Mouse (Mus musculus) heart, embryonic 13.5 days (tissue): ENCODE data around the gene Ets1. TPM values are rescaled to one million over a fixed set of nuclear protein-coding genes. Genes with fewer than 3 reads are reported as not detected.

Experiments used
- ATAC-seq: fragments of 200-750 bp; cut with Nextera tagmentation; 2 replicates; pipeline ENCODE4 v1.8.0; 2017; ENCODE audit warnings: moderate TSS enrichment; ENCODE audit not compliant: insufficient number of reproducible peaks, low FRiP score, low TSS enrichment; ENCODE audit errors: extremely low read depth
- H3K27ac ChIP-seq: fragments of 300-500 bp; sonication (generic); replicated peaks from 2 replicates; pipeline ENCODE4 v1.5.1; 2015; ENCODE audit warnings: moderate library complexity, mild to moderate bottlenecking, inconsistent platforms
- H3K27me3 ChIP-seq: fragments of 300-500 bp; sonication (generic); replicated peaks from 2 replicates; pipeline ENCODE4 v1.6.1; 2015; ENCODE audit warnings: mild to moderate bottlenecking, inconsistent platforms
- H3K36me3 ChIP-seq: fragments of 300-500 bp; sonication (generic); 2 replicates; pipeline ENCODE4 v1.6.1; 2015; ENCODE audit warnings: mild to moderate bottlenecking, inconsistent platforms
- H3K4me1 ChIP-seq: fragments of 300-500 bp; sonication (generic); 2 replicates; pipeline ENCODE4 v1.6.1; 2015; ENCODE audit warnings: inconsistent platforms
- H3K4me2 ChIP-seq: fragments of 300-500 bp; sonication (generic); 2 replicates; pipeline ENCODE4 v1.6.1; 2015; ENCODE audit warnings: inconsistent platforms, mild to moderate bottlenecking, moderate library complexity
- H3K4me3 ChIP-seq: fragments of 300-500 bp; sonication (generic); 2 replicates; pipeline ENCODE4 v1.5.1; 2015; ENCODE audit warnings: moderate library complexity, mild to moderate bottlenecking, inconsistent platforms
- H3K9ac ChIP-seq: fragments of 300-500 bp; sonication (generic); 2 replicates; pipeline ENCODE4 v1.6.1; 2015; ENCODE audit warnings: inconsistent platforms, mild to moderate bottlenecking, moderate library complexity
- H3K9me3 ChIP-seq: fragments of 300-500 bp; sonication (generic); 2 replicates; pipeline ENCODE4 v1.6.1; 2016; ENCODE audit warnings: inconsistent platforms
- WGBS: fragments of 180-500 bp; shearing (Covaris S2); methylation state at CpG from one replicate; pipeline ENCODE4 v1.1.7; 2015; ENCODE audit warnings: mixed read lengths; 5-methylcytosine and 5-hydroxymethylcytosine counted together
- polyA plus RNA-seq: library from polyadenylated mRNA; unstranded; fragments of >200 nt; fragmentation: Nextera tagmentation; extraction: Ambion mirVana; gene quantifications from 2 replicates; pipeline ENCODE4 v1.2.1, GENCODE M21; 2015

Ets1 gene
- polyA plus RNA-seq, 1 experiment from 2014 or later = 46.9 TPM

DNA sequence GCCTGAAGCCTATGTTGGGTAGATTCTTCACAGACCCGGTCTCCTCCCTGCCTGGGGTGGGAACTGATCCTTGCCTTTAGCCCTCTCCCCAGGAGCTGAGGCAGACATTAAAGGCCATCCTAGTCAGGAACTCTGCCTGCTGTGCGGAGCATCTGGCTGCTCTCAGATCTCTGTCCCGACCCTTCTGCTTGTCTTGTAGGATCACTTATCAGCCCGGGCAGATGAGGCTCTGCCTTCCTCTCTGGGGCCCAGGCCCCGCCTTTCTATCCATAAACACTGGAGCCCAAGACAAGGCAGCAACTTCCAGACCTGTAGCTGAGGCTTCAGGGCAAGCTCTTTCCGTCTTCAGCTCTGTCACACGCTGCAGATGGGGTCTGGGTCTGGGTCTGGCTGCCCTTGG, 28.8 kb upstream of the Ets1 start:
- peak overlapping the region; percentile 25; the same call in 1 of the 2 replicates for H3K4me2 ChIP-seq
- peak; percentile 49; the same call in 1 of the 2 replicates for ATAC-seq
- no peak overlapping the region for H3K27ac ChIP-seq
- no peak overlapping the region for H3K4me3 ChIP-seq
- peaks cover 14% of the 10 kb centered on the region for H3K27me3 ChIP-seq
- peaks cover 19% of the 10 kb centered on the region for H3K4me1 ChIP-seq
- no peak overlapping the region for H3K9ac ChIP-seq
- no peaks in the 10 kb centered on the region for H3K36me3 ChIP-seq
- 28% methylated on average over 7 of the region's 7 CpGs for WGBS
- H3K9me3 ChIP-seq = no peaks in the 10 kb centered on the region

DNA sequence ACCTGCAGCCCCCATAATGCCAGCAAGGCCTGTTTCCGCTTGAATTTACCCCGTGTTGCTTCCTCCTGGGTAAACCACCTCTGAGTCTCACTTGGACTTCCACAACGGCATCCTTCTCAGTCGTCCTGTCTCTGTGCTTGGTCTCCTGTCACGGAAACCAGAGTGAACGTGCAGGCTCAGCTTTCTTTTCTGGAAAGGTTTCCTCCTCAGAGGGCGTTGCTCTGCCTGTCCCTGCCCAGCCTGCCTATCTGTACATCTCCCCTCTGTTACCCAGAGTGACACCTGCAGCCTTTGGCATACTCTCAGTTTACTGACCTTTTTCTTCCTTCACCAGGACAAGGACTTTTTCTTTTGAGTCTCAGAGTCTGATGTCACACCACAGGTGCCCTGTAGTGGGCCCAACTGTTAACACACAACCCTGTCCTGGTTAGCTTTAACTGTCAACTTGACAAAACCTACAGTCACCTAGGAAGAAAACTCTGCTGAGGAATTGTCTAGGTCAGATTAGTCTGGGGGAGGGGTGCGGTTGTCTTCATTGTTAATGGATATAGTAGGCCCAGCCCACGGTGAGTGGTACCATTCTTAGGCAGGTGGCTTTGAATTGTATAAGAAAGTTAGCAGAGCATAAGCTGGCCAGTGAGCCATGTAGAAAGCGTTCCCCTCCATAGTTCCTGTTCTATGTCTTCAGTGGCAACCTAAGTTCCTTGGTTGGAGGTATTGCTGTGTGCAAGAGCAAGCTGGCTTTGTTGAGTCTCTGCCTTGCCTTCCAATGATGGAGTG, 27.0 kb upstream of the Ets1 start:
- H3K4me2 ChIP-seq = no peak overlapping the region
- H3K27me3 ChIP-seq = peaks cover 8% of the 10 kb centered on the region; the same call in 1 of the 2 replicates
- no peaks in the 10 kb centered on the region for H3K36me3 ChIP-seq
- no peak overlapping the region for H3K27ac ChIP-seq
- no peak overlapping the region for H3K9ac ChIP-seq
- peaks cover 26% of the 10 kb centered on the region for H3K4me1 ChIP-seq
- no peak overlapping the region for H3K4me3 ChIP-seq
- ATAC-seq = no peak
- WGBS = 82% methylated on average over 10 of the region's 10 CpGs
- H3K9me3 ChIP-seq = no peaks in the 10 kb centered on the region

DNA sequence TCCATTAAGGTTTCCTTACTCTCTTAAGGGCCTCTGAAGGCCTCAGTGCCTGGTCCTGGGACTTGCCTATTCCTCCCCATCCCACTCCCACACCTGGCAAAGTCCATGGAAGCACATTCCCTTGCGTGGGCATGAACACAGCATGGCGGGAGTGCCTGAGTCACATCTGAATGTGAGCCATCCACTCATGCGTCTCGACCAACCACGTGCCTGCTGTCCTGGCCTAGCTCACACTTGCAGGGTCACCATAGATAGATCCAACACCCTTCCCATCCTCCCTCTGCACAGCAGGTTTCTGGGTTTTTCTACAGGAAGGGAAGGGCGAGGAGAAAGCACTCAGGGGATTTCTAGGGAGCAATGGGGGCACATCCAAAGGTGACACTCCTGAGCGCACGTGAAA, 25.8 kb upstream of the Ets1 start:
- no peaks in the 10 kb centered on the region for H3K9me3 ChIP-seq
- no peak overlapping the region for H3K27ac ChIP-seq
- no peak for ATAC-seq
- no peaks in the 10 kb centered on the region for H3K36me3 ChIP-seq
- peaks cover 8% of the 10 kb centered on the region; the same call in 1 of the 2 replicates for H3K27me3 ChIP-seq
- no peak overlapping the region for H3K4me3 ChIP-seq
- WGBS = 80% methylated on average over 8 of the region's 8 CpGs
- H3K4me1 ChIP-seq = peaks cover 22% of the 10 kb centered on the region
- no peak overlapping the region for H3K4me2 ChIP-seq
- no peak overlapping the region for H3K9ac ChIP-seq

DNA sequence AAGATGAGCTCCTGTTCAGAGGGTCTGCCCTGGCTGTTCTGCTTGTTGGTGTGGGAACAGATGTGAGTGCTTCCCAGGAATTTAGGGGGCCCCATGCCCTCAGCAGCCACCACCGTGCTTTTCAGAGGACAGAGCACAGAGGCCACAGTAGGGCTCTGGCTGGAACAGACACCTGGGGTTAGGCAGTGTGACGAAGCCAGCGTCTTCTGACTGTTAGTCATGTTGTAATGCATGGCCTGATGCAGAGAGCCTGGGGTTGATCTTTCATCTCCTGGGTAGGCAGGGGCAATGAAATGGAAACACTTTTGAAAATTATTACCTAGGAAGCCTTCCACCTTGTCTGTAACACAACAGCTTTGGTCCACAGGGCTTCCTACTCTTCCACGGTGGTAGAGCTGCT, 25.4 kb upstream of the Ets1 start:
- no peak for ATAC-seq
- H3K27ac ChIP-seq = no peak overlapping the region
- no peak overlapping the region for H3K4me2 ChIP-seq

DNA sequence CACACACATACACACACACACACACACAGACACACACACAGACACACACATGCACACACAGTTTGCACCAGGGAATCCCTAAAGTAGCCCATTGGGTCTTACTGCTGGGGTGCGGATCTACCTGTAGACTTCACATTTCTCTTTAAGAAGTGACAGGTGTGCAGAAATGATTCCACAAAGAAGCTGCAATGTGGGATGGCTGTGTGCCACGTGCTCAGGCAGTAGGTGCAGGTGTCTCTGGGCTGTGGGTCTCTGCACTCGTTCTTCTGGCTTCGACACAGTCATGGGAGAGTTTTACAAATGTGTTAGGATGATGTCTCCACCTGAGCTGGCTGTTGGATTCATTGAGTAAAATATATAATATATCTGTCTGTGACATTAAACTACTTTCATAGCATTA, 24.7 kb upstream of the Ets1 start:
- 90% methylated on average over 4 of the region's 4 CpGs for WGBS
- no peak for ATAC-seq
- H3K4me2 ChIP-seq = no peak overlapping the region
- no peak overlapping the region for H3K27ac ChIP-seq
- H3K36me3 ChIP-seq = no peaks in the 10 kb centered on the region
- no peak overlapping the region for H3K4me3 ChIP-seq
- H3K4me1 ChIP-seq = peaks cover 22% of the 10 kb centered on the region
- no peak overlapping the region for H3K9ac ChIP-seq
- H3K9me3 ChIP-seq = no peaks in the 10 kb centered on the region
- H3K27me3 ChIP-seq = 0 out of 2 replicates have a peak, but pooled peaks cover 4% of the 10 kb centered on the region

More for the DNA sequence above, 25.4 kb upstream of the Ets1 start:
- H3K4me3 ChIP-seq = no peak overlapping the region
- no peak overlapping the region for H3K9ac ChIP-seq
- H3K4me1 ChIP-seq = peaks cover 18% of the 10 kb centered on the region
- WGBS = 73% methylated on average over 4 of the region's 4 CpGs
- peaks cover 8% of the 10 kb centered on the region; the same call in 1 of the 2 replicates for H3K27me3 ChIP-seq
- no peaks in the 10 kb centered on the region for H3K36me3 ChIP-seq
- no peaks in the 10 kb centered on the region for H3K9me3 ChIP-seq

DNA sequence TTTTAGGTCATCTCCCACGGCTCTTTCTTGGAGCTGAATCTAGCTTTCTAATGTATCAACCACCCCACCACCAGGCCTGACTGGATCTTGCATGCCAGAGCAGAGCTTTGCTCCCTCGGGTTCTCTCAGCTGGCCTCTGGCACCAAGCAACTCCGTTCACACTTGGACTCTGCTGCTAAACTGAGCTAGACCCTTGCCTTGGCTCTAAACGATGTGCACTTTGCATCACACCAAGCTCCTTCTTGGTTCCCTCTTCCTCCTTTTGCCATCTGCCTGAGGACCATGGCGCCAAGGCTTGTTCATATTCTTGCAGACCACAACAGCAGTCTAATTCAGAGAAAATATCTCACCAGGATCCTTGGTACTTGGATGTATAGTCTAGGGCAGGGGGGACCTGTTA, 23.6 kb upstream of the Ets1 start:
- Histone ChIP-seq H3K27ac (0 out of 2 replicates have a peak overlapping the region, but pooled peaks have one; percentile 20), H3K4me2 (no peak overlapping the region), H3K9me3 (no peaks in the 10 kb centered on the region), H3K9ac (no peak overlapping the region), H3K4me3 (no peak overlapping the region), H3K27me3 (0 out of 2 replicates have a peak, but pooled peaks cover 3% of the 10 kb centered on the region), H3K4me1 (peaks cover 18% of the 10 kb centered on the region), H3K36me3 (no peaks in the 10 kb centered on the region)
- no peak for ATAC-seq
- WGBS = 73% methylated on average over 5 of the region's 5 CpGs

DNA sequence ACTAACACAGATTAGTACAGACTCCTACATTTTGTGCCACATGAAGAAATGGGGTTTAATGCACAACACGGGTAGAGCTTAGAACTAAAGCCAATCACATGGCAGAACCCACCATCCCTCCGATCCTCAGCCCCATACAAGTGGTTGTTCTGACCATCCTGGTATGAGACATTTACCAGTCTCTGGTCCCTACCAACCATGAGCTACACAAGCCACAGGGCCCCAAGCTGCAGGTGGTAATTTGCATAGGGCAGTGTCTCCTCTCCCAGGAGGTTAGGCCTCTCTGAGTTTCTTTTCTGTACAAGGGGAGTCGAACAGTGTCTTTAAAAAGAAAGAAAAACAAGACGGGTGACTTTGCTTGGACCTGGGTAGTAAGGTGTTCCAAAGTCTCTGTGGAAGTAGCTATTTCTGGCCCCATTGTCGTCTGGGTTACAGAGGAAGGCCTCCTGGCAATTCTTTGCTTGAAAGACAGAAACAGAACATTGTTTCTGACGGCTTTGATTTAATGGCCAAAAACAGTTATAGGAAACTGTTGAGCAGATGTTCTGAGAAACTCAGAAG, 23.1 kb upstream of the Ets1 start:
- WGBS = 52% methylated on average over 6 of the region's 6 CpGs
- no peak for ATAC-seq

DNA sequence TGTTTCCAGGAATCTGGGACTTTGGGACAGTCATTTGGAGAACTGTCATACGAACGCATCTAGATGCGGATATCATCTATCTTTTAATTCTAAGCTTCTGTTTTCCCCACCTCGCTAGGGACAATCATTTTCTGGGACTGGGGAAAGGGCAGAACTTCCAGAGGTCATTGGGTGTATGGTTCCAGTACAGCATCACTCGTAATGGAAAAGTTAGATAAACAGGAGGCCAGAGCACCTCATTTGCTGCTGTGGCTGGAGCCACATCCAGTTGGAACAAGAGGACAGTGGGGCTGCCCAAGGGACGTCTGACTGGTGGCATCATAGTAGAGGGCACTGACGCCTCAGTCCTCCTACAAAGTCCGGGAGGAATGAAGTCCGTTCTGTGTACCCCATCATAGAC, 21.8 kb upstream of the Ets1 start:
- Histone ChIP-seq H3K27ac (no peak overlapping the region), H3K4me1 (peaks cover 15% of the 10 kb centered on the region), H3K4me3 (no peak overlapping the region), H3K9me3 (no peaks in the 10 kb centered on the region), H3K9ac (no peak overlapping the region), H3K4me2 (no peak overlapping the region), H3K36me3 (no peaks in the 10 kb centered on the region), H3K27me3 (no peaks in the 10 kb centered on the region)
- no peak for ATAC-seq
- WGBS = 75% methylated on average over 9 of the region's 9 CpGs

More for the DNA sequence above, 23.1 kb upstream of the Ets1 start:
- H3K4me3 ChIP-seq = no peak overlapping the region
- no peaks in the 10 kb centered on the region for H3K27me3 ChIP-seq
- 0 out of 2 replicates have a peak overlapping the region, but pooled peaks have one; percentile 20 for H3K27ac ChIP-seq
- no peaks in the 10 kb centered on the region for H3K9me3 ChIP-seq
- H3K36me3 ChIP-seq = no peaks in the 10 kb centered on the region
- H3K4me2 ChIP-seq = no peak overlapping the region
- H3K4me1 ChIP-seq = peaks cover 15% of the 10 kb centered on the region
- H3K9ac ChIP-seq = no peak overlapping the region

DNA sequence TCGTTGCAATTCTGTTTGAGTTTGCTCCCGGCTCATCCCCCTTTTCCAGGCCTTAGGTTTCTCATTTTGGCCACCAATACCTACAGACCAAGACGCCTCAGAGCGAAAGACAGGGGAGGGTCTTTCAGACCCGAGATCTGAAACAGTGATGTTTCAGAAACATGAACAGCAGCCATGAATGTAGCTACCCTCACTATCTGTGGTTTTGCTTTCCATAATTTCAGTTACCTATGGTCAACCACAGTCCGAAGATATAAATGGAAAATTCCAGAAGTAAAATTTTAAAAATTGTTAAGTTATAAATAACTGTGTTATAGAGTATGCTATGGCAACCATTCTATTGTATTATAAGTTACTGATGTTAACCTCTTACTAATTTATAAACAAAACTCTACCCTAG, 20.6 kb upstream of the Ets1 start:
- 72% methylated on average over 6 of the region's 6 CpGs for WGBS

DNA sequence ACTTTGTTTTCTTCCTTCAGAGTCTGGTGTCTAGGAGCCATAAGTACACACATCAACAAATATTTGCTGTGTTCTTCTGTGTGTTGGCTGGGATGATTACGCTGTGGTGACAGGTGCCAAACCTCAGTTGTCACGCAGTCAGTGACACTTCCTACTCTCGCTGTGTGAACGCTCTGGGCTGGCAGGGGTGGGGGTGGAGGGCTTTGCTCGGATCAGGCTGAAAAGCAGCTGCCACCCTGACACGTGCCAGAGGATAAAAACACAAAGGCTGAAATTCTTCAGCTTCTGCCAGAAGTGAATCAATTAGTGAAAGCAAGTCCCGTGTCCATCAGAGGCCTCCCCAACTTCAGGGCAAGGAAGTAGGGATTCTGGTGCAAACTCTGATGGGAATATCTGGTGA, 20.0 kb upstream of the Ets1 start:
- no peak overlapping the region for H3K4me3 ChIP-seq
- no peak overlapping the region for H3K27ac ChIP-seq
- peaks cover 15% of the 10 kb centered on the region for H3K4me1 ChIP-seq
- no peak overlapping the region for H3K4me2 ChIP-seq
- WGBS = 12% methylated on average over 7 of the region's 7 CpGs
- H3K36me3 ChIP-seq = no peaks in the 10 kb centered on the region
- no peak for ATAC-seq
- no peaks in the 10 kb centered on the region for H3K9me3 ChIP-seq
- H3K27me3 ChIP-seq = no peaks in the 10 kb centered on the region
- H3K9ac ChIP-seq = no peak overlapping the region

More for the DNA sequence above, 20.6 kb upstream of the Ets1 start:
- Histone ChIP-seq H3K4me3 (no peak overlapping the region), H3K9me3 (no peaks in the 10 kb centered on the region), H3K36me3 (no peaks in the 10 kb centered on the region), H3K27ac (no peak overlapping the region), H3K4me1 (peaks cover 15% of the 10 kb centered on the region), H3K9ac (no peak overlapping the region), H3K27me3 (no peaks in the 10 kb centered on the region), H3K4me2 (no peak overlapping the region)
- no peak for ATAC-seq

DNA sequence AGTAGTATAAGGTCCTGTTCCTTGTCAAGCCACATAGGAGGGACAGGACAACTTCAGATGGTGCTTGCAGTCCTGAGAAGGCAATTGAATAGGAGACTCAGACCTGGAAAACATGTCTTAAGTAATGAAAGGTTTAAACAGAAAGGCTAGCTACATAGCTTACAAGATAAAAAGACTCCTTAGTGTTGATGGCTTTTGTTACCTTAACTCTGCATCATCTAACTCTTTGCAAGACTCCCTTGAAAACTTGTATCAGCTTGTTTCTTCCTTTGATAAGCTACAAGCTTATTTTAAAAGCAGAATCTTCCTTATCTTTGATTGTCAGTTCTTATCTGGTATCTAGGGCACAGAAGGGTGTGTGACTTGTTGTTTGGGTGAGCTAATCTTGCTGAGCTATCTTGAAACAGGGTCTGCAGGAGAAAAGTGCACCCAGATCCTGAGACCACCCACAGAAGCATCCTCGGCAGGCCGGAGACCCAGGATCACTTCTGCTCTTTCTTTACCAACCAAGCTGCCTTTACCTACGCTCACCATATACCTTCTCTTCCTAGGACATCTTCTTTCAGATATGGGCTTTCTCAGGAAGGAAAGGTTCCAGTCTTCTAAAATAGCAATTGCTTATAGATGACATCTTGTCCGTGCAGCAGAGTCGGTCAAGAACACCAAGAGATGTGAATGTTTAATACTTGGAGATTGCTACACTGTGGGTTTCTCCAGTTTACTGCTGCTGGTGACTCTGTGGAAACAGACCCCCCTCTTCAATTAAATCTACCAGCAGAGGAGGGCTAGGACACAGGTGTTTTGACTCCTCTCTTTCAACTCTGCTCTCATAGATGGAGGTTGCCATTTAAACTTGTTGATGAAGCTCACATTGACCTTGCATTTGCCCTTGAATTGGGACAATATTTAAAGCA, 19.2 kb upstream of the Ets1 start:
- Histone ChIP-seq H3K9ac (no peak overlapping the region), H3K4me1 (peaks cover 15% of the 10 kb centered on the region)
- WGBS = 67% methylated on average over 5 of the region's 5 CpGs

More for the DNA sequence above, 19.2 kb upstream of the Ets1 start:
- Histone ChIP-seq H3K9me3 (no peaks in the 10 kb centered on the region), H3K4me3 (no peak overlapping the region), H3K27me3 (no peaks in the 10 kb centered on the region), H3K36me3 (no peaks in the 10 kb centered on the region), H3K4me2 (no peak overlapping the region), H3K27ac (no peak overlapping the region)
- ATAC-seq = no peak
